Mouse (Mus musculus) cerebellum, adult 11 months (tissue): ENCODE data around the gene Rpl22.

Source experiments
- DNase-seq: peaks from one replicate; pipeline ENCODE4 v3.0.0; 2022

The Rpl22 gene

GRCm38 (mm10) chr4:152325574-152326411, at the start of gene Rpl22:
Rpl22 (plus strand) TSS chr4:152325742.
- DNase-seq = peak; percentile 91

- peak; percentile 65 for DNase-seq
Observed at GRCm38 (mm10) chr4:152276389-152277347, 48.9 kb upstream of the Rpl22 start.

- no peak for DNase-seq
Observed at GRCm38 (mm10) chr4:152277916-152278315, 47.6 kb upstream of the Rpl22 start.

- DNase-seq = no peak
Observed at GRCm38 (mm10) chr4:152278986-152279385, 46.6 kb upstream of the Rpl22 start.

GRCm38 (mm10) chr4:152281601-152282000, 43.9 kb upstream of the Rpl22 start:
- no peak for DNase-seq

GRCm38 (mm10) chr4:152282721-152283120, 42.8 kb upstream of the Rpl22 start:
- no peak for DNase-seq

- peak; percentile 81 for DNase-seq
Observed at GRCm38 (mm10) chr4:152283186-152283950, 42.2 kb upstream of the Rpl22 start.

GRCm38 (mm10) chr4:152285505-152285904, 40.0 kb upstream of the Rpl22 start:
- DNase-seq = peak; percentile 77

- no peak for DNase-seq
Observed at GRCm38 (mm10) chr4:152286183-152286582, 39.4 kb upstream of the Rpl22 start.

GRCm38 (mm10) chr4:152286887-152287286, 38.7 kb upstream of the Rpl22 start:
- no peak for DNase-seq

GRCm38 (mm10) chr4:152287317-152288120, 38.0 kb upstream of the Rpl22 start:
- DNase-seq = no peak

- DNase-seq = no peak
Observed at GRCm38 (mm10) chr4:152288398-152288945, 37.1 kb upstream of the Rpl22 start.

GRCm38 (mm10) chr4:152290385-152290784, 35.2 kb upstream of the Rpl22 start:
- no peak for DNase-seq

GRCm38 (mm10) chr4:152290991-152291390, 34.6 kb upstream of the Rpl22 start:
- no peak for DNase-seq

- no peak for DNase-seq
Observed at GRCm38 (mm10) chr4:152291562-152291961, 34.0 kb upstream of the Rpl22 start, which contains the start of gene Hes3. Hes3 (minus strand) TSS chr4:152291662.

- no peak for DNase-seq
Observed at GRCm38 (mm10) chr4:152292102-152292765, 33.3 kb upstream of the Rpl22 start.

- DNase-seq = no peak
Observed at GRCm38 (mm10) chr4:152294188-152294929, 31.2 kb upstream of the Rpl22 start.

- no peak for DNase-seq
Observed at GRCm38 (mm10) chr4:152295916-152296315, 29.6 kb upstream of the Rpl22 start.

GRCm38 (mm10) chr4:152296371-152296770, 29.2 kb upstream of the Rpl22 start:
- no peak for DNase-seq
